Mouse (Mus musculus): ENCODE results near the gene Armc3.

GRCm38 (mm10) chr2:19235193-19235592 is 36.1 kb downstream of the Armc3 start:
- TF ChIP-seq CTCF (IDR thresholded peaks at IDR 0.05; ENCODE audit: insufficient read depth, low read length) (no peak), POLR2A (IDR thresholded peaks at IDR 0.05; ENCODE audit: borderline replicate concordance, extremely low read depth, low read depth, low read length) (no peak)
